Mouse (Mus musculus): ENCODE results near the gene Kcna5. TPM values are rescaled to one million over a fixed set of nuclear protein-coding genes. Genes with fewer than 3 reads are reported as not detected.

Kcna5 gene
- polyA plus RNA-seq, 1 experiment from 2014 or later, result 8.9 TPM

- Histone ChIP-seq H3K4me2 (ENCODE audit: low read depth, low read length) (no peak overlapping the region), H3K4me3 (replicated peaks; ENCODE audit: low read length) (no peak overlapping the region), H3K27ac (ENCODE audit: low read length) (no peak overlapping the region), H3K9me3 (replicated peaks; ENCODE audit: control insufficient read depth, low read length) (no peaks in the 10 kb centered on the region), H3K36me3 (ENCODE audit: control insufficient read depth, insufficient read depth, low read length) (no peaks in the 10 kb centered on the region), H3K9ac (ENCODE audit: low read length) (no peak overlapping the region), H3K27me3 (ENCODE audit: control insufficient read depth, insufficient read depth, low read length) (no peaks in the 10 kb centered on the region; the same call in none of the 2 replicates), H3K4me1 (ENCODE audit: control insufficient read depth, insufficient read depth, low read length) (peaks cover 8% of the 10 kb centered on the region)
- WGBS, result 84% methylated on average over 3 of the region's 3 CpGs
- ATAC-seq (ENCODE audit: insufficient read depth, low FRiP score), result no peak
Observed at GRCm38 (mm10) chr6:126530019-126530418, 5.2 kb downstream of the Kcna5 start.

GRCm38 (mm10) chr6:126514720-126515119, 20.5 kb downstream of the Kcna5 start:
- H3K4me1 ChIP-seq (ENCODE audit: control insufficient read depth, insufficient read depth, low read length), result no peaks in the 10 kb centered on the region
- H3K36me3 ChIP-seq (ENCODE audit: control insufficient read depth, insufficient read depth, low read length), result no peaks in the 10 kb centered on the region
- no peak overlapping the region for H3K27ac ChIP-seq (ENCODE audit: low read length)
- no peak overlapping the region for H3K4me3 ChIP-seq (replicated peaks; ENCODE audit: low read length)
- no peak overlapping the region for H3K4me2 ChIP-seq (ENCODE audit: low read depth, low read length)
- 33% methylated on average over 10 of the region's 10 CpGs for WGBS
- ATAC-seq (ENCODE audit: insufficient read depth, low FRiP score), result no peak
- H3K27me3 ChIP-seq (ENCODE audit: control insufficient read depth, insufficient read depth, low read length), result no peaks in the 10 kb centered on the region
- H3K9ac ChIP-seq (ENCODE audit: low read length), result no peak overlapping the region
- no peaks in the 10 kb centered on the region for H3K9me3 ChIP-seq (replicated peaks; ENCODE audit: control insufficient read depth, low read length)

GRCm38 (mm10) chr6:126513714-126514248, 21.4 kb downstream of the Kcna5 start:
- H3K36me3 ChIP-seq (ENCODE audit: control insufficient read depth, insufficient read depth, low read length), result no peaks in the 10 kb centered on the region
- no peaks in the 10 kb centered on the region for H3K9me3 ChIP-seq (replicated peaks; ENCODE audit: control insufficient read depth, low read length)
- H3K4me3 ChIP-seq (replicated peaks; ENCODE audit: low read length), result no peak overlapping the region
- H3K4me2 ChIP-seq (ENCODE audit: low read depth, low read length), result no peak overlapping the region
- ATAC-seq (ENCODE audit: insufficient read depth, low FRiP score), result no peak
- no peak overlapping the region for H3K27ac ChIP-seq (ENCODE audit: low read length)
- H3K4me1 ChIP-seq (ENCODE audit: control insufficient read depth, insufficient read depth, low read length), result no peaks in the 10 kb centered on the region
- no peak overlapping the region for H3K9ac ChIP-seq (ENCODE audit: low read length)
- H3K27me3 ChIP-seq (ENCODE audit: control insufficient read depth, insufficient read depth, low read length), result no peaks in the 10 kb centered on the region
- WGBS, result 80% methylated on average over 3 of the region's 3 CpGs

- no peak overlapping the region for H3K4me2 ChIP-seq (ENCODE audit: low read depth, low read length)
- H3K9ac ChIP-seq (ENCODE audit: low read length), result no peak overlapping the region
- H3K9me3 ChIP-seq (replicated peaks; ENCODE audit: control insufficient read depth, low read length), result no peaks in the 10 kb centered on the region
- no peaks in the 10 kb centered on the region for H3K27me3 ChIP-seq (ENCODE audit: control insufficient read depth, insufficient read depth, low read length)
- H3K27ac ChIP-seq (ENCODE audit: low read length), result no peak overlapping the region
- 80% methylated on average over 3 of the region's 3 CpGs for WGBS
- no peaks in the 10 kb centered on the region for H3K4me1 ChIP-seq (ENCODE audit: control insufficient read depth, insufficient read depth, low read length)
- no peak for ATAC-seq (ENCODE audit: insufficient read depth, low FRiP score)
- H3K36me3 ChIP-seq (ENCODE audit: control insufficient read depth, insufficient read depth, low read length), result no peaks in the 10 kb centered on the region
- no peak overlapping the region for H3K4me3 ChIP-seq (replicated peaks; ENCODE audit: low read length)
Observed at GRCm38 (mm10) chr6:126513154-126513553, 22.1 kb downstream of the Kcna5 start.

- Histone ChIP-seq H3K9me3 (replicated peaks; ENCODE audit: control insufficient read depth, low read length) (no peaks in the 10 kb centered on the region), H3K9ac (ENCODE audit: low read length) (no peak overlapping the region), H3K27ac (ENCODE audit: low read length) (no peak overlapping the region), H3K4me3 (replicated peaks; ENCODE audit: low read length) (no peak overlapping the region), H3K27me3 (ENCODE audit: control insufficient read depth, insufficient read depth, low read length) (no peaks in the 10 kb centered on the region), H3K36me3 (ENCODE audit: control insufficient read depth, insufficient read depth, low read length) (no peaks in the 10 kb centered on the region), H3K4me2 (ENCODE audit: low read depth, low read length) (no peak overlapping the region), H3K4me1 (ENCODE audit: control insufficient read depth, insufficient read depth, low read length) (no peaks in the 10 kb centered on the region)
- WGBS, result 72% methylated on average over 6 of the region's 6 CpGs
- no peak for ATAC-seq (ENCODE audit: insufficient read depth, low FRiP score)
Observed at GRCm38 (mm10) chr6:126508671-126509070, 26.5 kb downstream of the Kcna5 start.

GRCm38 (mm10) chr6:126503920-126504319, 31.3 kb downstream of the Kcna5 start:
- 0 out of 2 replicates have a peak, but pooled peaks cover 3% of the 10 kb centered on the region for H3K9me3 ChIP-seq (replicated peaks; ENCODE audit: control insufficient read depth, low read length)
- no peak overlapping the region for H3K27ac ChIP-seq (ENCODE audit: low read length)
- no peak overlapping the region for H3K4me2 ChIP-seq (ENCODE audit: low read depth, low read length)
- ATAC-seq (ENCODE audit: insufficient read depth, low FRiP score), result no peak
- H3K27me3 ChIP-seq (ENCODE audit: control insufficient read depth, insufficient read depth, low read length), result no peaks in the 10 kb centered on the region
- no peaks in the 10 kb centered on the region for H3K4me1 ChIP-seq (ENCODE audit: control insufficient read depth, insufficient read depth, low read length)
- H3K36me3 ChIP-seq (ENCODE audit: control insufficient read depth, insufficient read depth, low read length), result no peaks in the 10 kb centered on the region
- no peak overlapping the region for H3K9ac ChIP-seq (ENCODE audit: low read length)
- 79% methylated on average over 8 of the region's 8 CpGs for WGBS
- H3K4me3 ChIP-seq (replicated peaks; ENCODE audit: low read length), result no peak overlapping the region

- Histone ChIP-seq H3K4me1 (ENCODE audit: control insufficient read depth, insufficient read depth, low read length) (no peaks in the 10 kb centered on the region), H3K27ac (ENCODE audit: low read length) (no peak overlapping the region), H3K27me3 (ENCODE audit: control insufficient read depth, insufficient read depth, low read length) (no peaks in the 10 kb centered on the region), H3K36me3 (ENCODE audit: control insufficient read depth, insufficient read depth, low read length) (no peaks in the 10 kb centered on the region), H3K9ac (ENCODE audit: low read length) (no peak overlapping the region), H3K4me3 (replicated peaks; ENCODE audit: low read length) (no peak overlapping the region), H3K9me3 (replicated peaks; ENCODE audit: control insufficient read depth, low read length) (0 out of 2 replicates have a peak, but pooled peaks cover 3% of the 10 kb centered on the region), H3K4me2 (ENCODE audit: low read depth, low read length) (no peak overlapping the region)
- WGBS, result 46% methylated on average over 9 of the region's 9 CpGs
- no peak for ATAC-seq (ENCODE audit: insufficient read depth, low FRiP score)
Observed at GRCm38 (mm10) chr6:126502691-126503301, 32.4 kb downstream of the Kcna5 start.

GRCm38 (mm10) chr6:126500985-126501384, 34.2 kb downstream of the Kcna5 start:
- Histone ChIP-seq H3K36me3 (ENCODE audit: control insufficient read depth, insufficient read depth, low read length) (no peaks in the 10 kb centered on the region), H3K9me3 (replicated peaks; ENCODE audit: control insufficient read depth, low read length) (0 out of 2 replicates have a peak, but pooled peaks cover 3% of the 10 kb centered on the region)
- 89% methylated on average over 6 of the region's 6 CpGs for WGBS

GRCm38 (mm10) chr6:126500088-126500487, 35.1 kb downstream of the Kcna5 start:
- no peak overlapping the region for H3K27ac ChIP-seq (ENCODE audit: low read length)
- H3K4me3 ChIP-seq (replicated peaks; ENCODE audit: low read length), result no peak overlapping the region
- no peak for ATAC-seq (ENCODE audit: insufficient read depth, low FRiP score)
- no peak overlapping the region for H3K4me2 ChIP-seq (ENCODE audit: low read depth, low read length)
- 0 out of 2 replicates have a peak, but pooled peaks cover 3% of the 10 kb centered on the region for H3K9me3 ChIP-seq (replicated peaks; ENCODE audit: control insufficient read depth, low read length)
- H3K9ac ChIP-seq (ENCODE audit: low read length), result no peak overlapping the region
- no peaks in the 10 kb centered on the region for H3K27me3 ChIP-seq (ENCODE audit: control insufficient read depth, insufficient read depth, low read length)
- H3K36me3 ChIP-seq (ENCODE audit: control insufficient read depth, insufficient read depth, low read length), result no peaks in the 10 kb centered on the region
- WGBS, result 18% methylated on average over 8 of the region's 8 CpGs
- no peaks in the 10 kb centered on the region for H3K4me1 ChIP-seq (ENCODE audit: control insufficient read depth, insufficient read depth, low read length)

More at GRCm38 (mm10) chr6:126500985-126501384, 34.2 kb downstream of the Kcna5 start:
- H3K27me3 ChIP-seq (ENCODE audit: control insufficient read depth, insufficient read depth, low read length), result no peaks in the 10 kb centered on the region
- no peak overlapping the region for H3K9ac ChIP-seq (ENCODE audit: low read length)
- no peaks in the 10 kb centered on the region for H3K4me1 ChIP-seq (ENCODE audit: control insufficient read depth, insufficient read depth, low read length)
- no peak for ATAC-seq (ENCODE audit: insufficient read depth, low FRiP score)
- H3K27ac ChIP-seq (ENCODE audit: low read length), result no peak overlapping the region
- no peak overlapping the region for H3K4me3 ChIP-seq (replicated peaks; ENCODE audit: low read length)
- no peak overlapping the region for H3K4me2 ChIP-seq (ENCODE audit: low read depth, low read length)

All from stomach, embryonic 16.5 days (tissue).